Mouse (Mus musculus) midbrain, embryonic 15.5 days (tissue): ENCODE measurements around the gene Carmil1. TPM values are rescaled to one million over a fixed set of nuclear protein-coding genes. Genes with fewer than 3 reads are reported as not detected.

ENCODE experiments used
- ATAC-seq: fragments of 200-750 bp; cut with Nextera tagmentation; replicated peaks from 2 replicates; pipeline ENCODE4 v1.8.0; 2017; ENCODE audit warnings: moderate TSS enrichment
- H3K27ac ChIP-seq: fragments of 300-500 bp; sonication (generic); 2 replicates; pipeline ENCODE4 v1.5.1; 2015; ENCODE audit warnings: mild to moderate bottlenecking, inconsistent platforms
- H3K27me3 ChIP-seq: fragments of 300-500 bp; sonication (generic); replicated peaks from 2 replicates; pipeline ENCODE4 v1.6.1; 2015; ENCODE audit warnings: inconsistent platforms
- H3K36me3 ChIP-seq: fragments of 300-500 bp; sonication (generic); replicated peaks from 2 replicates; pipeline ENCODE4 v1.6.1; 2015; ENCODE audit warnings: inconsistent platforms
- H3K4me1 ChIP-seq: fragments of 300-500 bp; sonication (generic); 2 replicates; pipeline ENCODE4 v1.6.1; 2015; ENCODE audit warnings: inconsistent platforms
- H3K4me2 ChIP-seq: fragments of 300-500 bp; sonication (generic); 2 replicates; pipeline ENCODE4 v1.6.1; 2015; ENCODE audit warnings: inconsistent platforms, mild to moderate bottlenecking, moderate library complexity
- H3K4me3 ChIP-seq: fragments of 300-500 bp; sonication (generic); 2 replicates; pipeline ENCODE4 v1.5.1; 2015; ENCODE audit warnings: mild to moderate bottlenecking, inconsistent platforms
- H3K9ac ChIP-seq: fragments of 300-500 bp; sonication (generic); 2 replicates; pipeline ENCODE4 v1.6.1; 2015; ENCODE audit warnings: mild to moderate bottlenecking, inconsistent platforms
- H3K9me3 ChIP-seq: fragments of 300-500 bp; sonication (generic); 2 replicates; pipeline ENCODE4 v1.6.1; 2016; ENCODE audit warnings: inconsistent platforms
- WGBS: fragments of 180-500 bp; shearing (Covaris S2); methylation state at CpG from one replicate; pipeline ENCODE4 v1.1.7; 2015; ENCODE audit warnings: mixed read lengths; 5-methylcytosine and 5-hydroxymethylcytosine counted together
- polyA plus RNA-seq: library from polyadenylated mRNA; unstranded; fragments of >200 nt; fragmentation: Nextera tagmentation; extraction: Ambion mirVana; gene quantifications from 2 replicates; pipeline ENCODE4 v1.2.1, GENCODE M21; 2015

The Carmil1 gene
- 33.4 and 41.3 TPM in 2 replicates for polyA plus RNA-seq

GRCm38 (mm10) chr13:24280439-24281431 lies at the start of gene Carmil1:
Gene Carmil1 (minus strand): TSS chr13:24280795.
- peaks cover 22% of the 10 kb centered on the region for H3K4me1 ChIP-seq
- H3K4me2 ChIP-seq = peak within 1 kb of the TSS; percentile 88
- peak; percentile 99 for ATAC-seq
- no peaks in the 10 kb centered on the region for H3K27me3 ChIP-seq
- no peaks in the 10 kb centered on the region for H3K9me3 ChIP-seq
- peak within 1 kb of the TSS; percentile 98 for H3K27ac ChIP-seq
- H3K36me3 ChIP-seq = no peaks in the 10 kb centered on the region
- under 1% methylated on average over 94 of the region's 96 CpGs for WGBS
- H3K4me3 ChIP-seq = peak within 1 kb of the TSS; percentile 87
- H3K9ac ChIP-seq = peak within 1 kb of the TSS; percentile 95

DNA sequence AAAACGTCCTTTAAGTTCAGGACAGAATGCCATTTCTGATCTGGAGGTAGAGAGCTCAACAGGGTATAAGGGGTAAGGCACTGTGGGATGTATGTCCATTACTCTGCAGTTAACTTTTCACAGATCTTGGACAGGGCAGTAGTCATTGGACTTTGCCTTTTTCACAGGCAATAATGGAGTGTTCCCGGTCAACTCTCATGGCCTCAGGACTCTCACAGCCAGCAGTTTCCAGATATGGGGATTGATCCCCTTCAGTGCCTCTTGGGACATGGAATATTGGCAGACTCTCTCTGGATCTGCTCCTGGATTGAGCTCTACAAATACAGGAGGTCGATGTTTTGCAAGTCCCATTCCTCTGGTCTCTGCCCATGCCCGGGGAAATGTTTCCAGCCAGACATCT lies 49.5 kb upstream of the Carmil1 start:
- no peak overlapping the region for H3K4me3 ChIP-seq
- no peak overlapping the region for H3K27ac ChIP-seq
- no peaks in the 10 kb centered on the region for H3K4me1 ChIP-seq
- H3K9me3 ChIP-seq = no peaks in the 10 kb centered on the region
- H3K27me3 ChIP-seq = no peaks in the 10 kb centered on the region
- H3K4me2 ChIP-seq = no peak overlapping the region
- no peak for ATAC-seq
- H3K36me3 ChIP-seq = no peaks in the 10 kb centered on the region
- 83% methylated on average over 4 of the region's 4 CpGs for WGBS
- no peak overlapping the region for H3K9ac ChIP-seq

DNA sequence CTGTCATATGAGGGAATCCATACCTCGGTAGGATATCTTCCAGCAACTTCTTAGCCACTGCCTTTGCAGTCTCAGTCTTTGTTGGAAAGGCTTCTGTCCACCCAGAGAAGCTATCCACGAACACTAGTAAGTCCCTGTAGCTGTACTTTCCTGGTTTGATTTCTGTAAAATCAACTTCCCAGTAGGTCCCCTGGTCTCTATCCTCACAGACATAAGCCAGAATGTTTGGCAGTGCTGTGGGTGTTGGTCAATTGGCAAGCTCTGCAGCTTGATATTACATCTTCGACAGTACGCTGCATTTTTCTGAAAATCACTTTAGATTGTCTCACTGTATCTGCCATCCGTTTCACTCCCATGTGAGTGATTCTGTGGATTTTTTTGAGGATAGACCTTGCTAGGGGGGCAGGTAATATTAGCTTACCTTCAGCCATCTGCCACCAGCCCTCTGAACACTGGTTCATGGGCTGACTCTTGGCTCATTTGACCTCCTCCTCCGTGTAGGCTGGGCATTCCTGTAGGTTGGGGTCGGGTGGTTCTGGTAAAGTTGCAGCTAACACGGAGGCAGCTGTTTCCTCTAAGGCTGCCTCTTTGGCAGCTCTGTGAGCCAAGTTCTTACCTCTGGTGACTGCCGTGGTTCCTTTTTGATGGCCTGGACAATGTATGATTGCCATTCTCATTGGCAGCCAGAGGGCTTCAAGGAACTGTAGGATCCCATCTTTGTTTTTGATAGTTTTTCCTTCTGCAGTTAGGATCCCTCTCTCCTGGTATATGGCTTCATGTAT lies 47.6 kb upstream of the Carmil1 start:
- Histone ChIP-seq H3K36me3 (no peaks in the 10 kb centered on the region), H3K4me1 (no peaks in the 10 kb centered on the region), H3K9ac (no peak overlapping the region), H3K27ac (no peak overlapping the region), H3K27me3 (no peaks in the 10 kb centered on the region), H3K4me3 (no peak overlapping the region), H3K9me3 (no peaks in the 10 kb centered on the region), H3K4me2 (no peak overlapping the region)
- 89% methylated on average over 9 of the region's 9 CpGs for WGBS
- ATAC-seq = no peak

DNA sequence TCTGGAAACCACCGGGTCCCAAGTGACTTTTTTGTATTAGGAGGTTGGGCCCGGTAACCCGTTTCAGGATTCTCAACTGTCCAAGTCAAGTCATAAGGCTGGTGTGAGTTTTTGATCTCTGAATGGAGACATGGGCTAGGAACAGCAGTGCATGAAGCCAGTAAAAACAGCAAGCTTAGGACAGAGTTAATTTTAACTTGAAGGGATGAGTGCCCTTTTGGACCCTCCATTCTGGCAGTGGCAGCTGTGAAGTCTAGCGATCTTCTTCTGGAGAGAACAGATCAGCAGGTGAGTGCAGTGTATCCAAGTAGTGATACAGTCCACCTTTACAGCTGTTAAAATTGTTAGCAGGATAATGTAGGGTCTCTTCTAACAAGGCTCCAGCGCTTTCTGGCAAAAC lies 46.6 kb upstream of the Carmil1 start, which contains the start of gene Cmah:
TSS of gene Cmah (plus strand) at position 204 of the 400 bp plus-strand sequence.
- Histone ChIP-seq H3K4me1 (no peaks in the 10 kb centered on the region), H3K4me2 (no peak within 1 kb of the TSS), H3K36me3 (no peaks in the 10 kb centered on the region), H3K4me3 (no peak within 1 kb of the TSS), H3K27ac (no peak within 1 kb of the TSS), H3K9me3 (no peaks in the 10 kb centered on the region), H3K27me3 (no peaks in the 10 kb centered on the region), H3K9ac (no peak within 1 kb of the TSS)
- WGBS = 91% methylated on average over 5 of the region's 5 CpGs
- no peak for ATAC-seq

DNA sequence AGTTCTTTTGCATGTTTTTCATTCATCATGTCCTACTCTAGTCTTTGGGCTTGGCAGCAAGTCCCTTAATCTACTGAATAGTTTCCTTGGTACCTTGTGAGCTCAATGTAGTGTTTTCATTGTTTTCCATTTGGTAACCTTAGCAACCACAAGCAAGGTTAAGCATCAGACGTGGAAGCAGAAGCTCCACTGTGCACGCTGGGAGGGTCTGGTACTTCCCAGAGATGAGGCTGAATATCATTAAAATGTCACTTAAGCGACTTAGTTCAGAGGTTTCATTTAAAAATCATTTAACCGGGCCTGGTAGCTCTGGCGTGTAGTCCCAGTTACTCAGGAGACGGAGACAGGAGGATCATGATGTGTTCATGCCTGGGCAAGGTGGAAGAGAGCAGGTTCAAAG lies 40.7 kb upstream of the Carmil1 start:
- Histone ChIP-seq H3K27ac (no peak overlapping the region), H3K4me1 (no peaks in the 10 kb centered on the region), H3K4me3 (no peak overlapping the region), H3K4me2 (no peak overlapping the region), H3K27me3 (no peaks in the 10 kb centered on the region), H3K9ac (no peak overlapping the region), H3K9me3 (no peaks in the 10 kb centered on the region), H3K36me3 (no peaks in the 10 kb centered on the region)
- no peak for ATAC-seq
- WGBS = 56% methylated on average over 6 of the region's 6 CpGs

DNA sequence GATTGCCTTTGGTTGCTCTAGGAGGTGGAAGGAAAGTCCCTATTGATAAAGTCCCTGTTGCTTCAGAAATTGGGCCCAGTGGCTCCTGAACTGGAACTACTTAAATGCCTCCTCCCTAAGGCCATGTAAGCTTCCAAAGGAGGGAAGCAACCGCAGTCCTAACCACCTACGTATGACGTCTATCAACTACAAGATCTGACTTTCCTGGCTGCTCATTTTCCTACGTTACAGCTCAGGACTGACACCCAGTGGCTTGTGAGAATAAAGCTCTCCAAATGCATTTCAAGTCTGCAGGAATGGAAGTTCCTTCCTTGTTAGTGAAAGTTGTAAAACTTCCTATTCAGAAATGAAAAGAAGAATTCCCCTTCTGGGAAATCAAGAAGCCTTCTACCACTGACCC lies 38.0 kb upstream of the Carmil1 start:
- ATAC-seq = 0 out of 2 replicates have a peak, but pooled peaks have one; percentile 70
- Histone ChIP-seq H3K4me1 (no peaks in the 10 kb centered on the region), H3K9ac (no peak overlapping the region), H3K27me3 (no peaks in the 10 kb centered on the region), H3K9me3 (no peaks in the 10 kb centered on the region), H3K27ac (no peak overlapping the region), H3K4me2 (no peak overlapping the region), H3K4me3 (no peak overlapping the region), H3K36me3 (no peaks in the 10 kb centered on the region)
- WGBS = 19% methylated on average over 4 of the region's 4 CpGs

DNA sequence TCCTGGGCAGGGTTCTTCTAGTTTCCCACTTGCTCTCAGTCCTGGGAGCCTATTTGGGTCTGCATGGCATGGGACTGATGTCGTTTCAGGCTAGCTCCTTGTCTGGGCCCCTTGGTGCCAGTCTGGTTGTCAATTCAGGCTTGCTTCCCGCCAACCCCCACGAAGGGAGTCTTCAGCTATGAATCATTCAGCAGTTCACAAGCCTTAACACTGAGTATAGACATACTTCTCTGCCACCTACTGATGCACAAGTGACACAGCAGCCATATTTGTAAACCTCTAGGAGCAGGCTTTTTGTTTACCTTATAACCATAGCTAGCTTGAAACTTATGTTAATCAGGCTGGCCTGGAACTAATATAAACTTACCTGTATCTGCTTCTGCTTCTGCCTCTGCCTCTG lies 36.0 kb upstream of the Carmil1 start:
- 66% methylated on average over 3 of the region's 3 CpGs for WGBS
- Histone ChIP-seq H3K4me1 (no peaks in the 10 kb centered on the region), H3K27me3 (no peaks in the 10 kb centered on the region), H3K4me3 (no peak overlapping the region), H3K9me3 (no peaks in the 10 kb centered on the region), H3K4me2 (no peak overlapping the region), H3K27ac (no peak overlapping the region), H3K36me3 (no peaks in the 10 kb centered on the region), H3K9ac (no peak overlapping the region)
- ATAC-seq = no peak

GRCm38 (mm10) chr13:24311011-24311940 lies 30.7 kb upstream of the Carmil1 start:
- Histone ChIP-seq H3K4me2 (no peak overlapping the region), H3K27me3 (no peaks in the 10 kb centered on the region), H3K9me3 (no peaks in the 10 kb centered on the region), H3K27ac (no peak overlapping the region), H3K4me1 (no peaks in the 10 kb centered on the region), H3K36me3 (no peaks in the 10 kb centered on the region), H3K9ac (no peak overlapping the region), H3K4me3 (no peak overlapping the region)
- ATAC-seq = no peak
- 92% methylated on average over 8 of the region's 8 CpGs for WGBS

- no peak overlapping the region for H3K4me2 ChIP-seq
- ATAC-seq = no peak
- H3K4me3 ChIP-seq = no peak overlapping the region
- H3K36me3 ChIP-seq = no peaks in the 10 kb centered on the region
- H3K4me1 ChIP-seq = no peaks in the 10 kb centered on the region
- no peaks in the 10 kb centered on the region for H3K9me3 ChIP-seq
- no peak overlapping the region for H3K9ac ChIP-seq
- no peaks in the 10 kb centered on the region for H3K27me3 ChIP-seq
- H3K27ac ChIP-seq = no peak overlapping the region
- 51% methylated on average over 4 of the region's 4 CpGs for WGBS
Observed at GRCm38 (mm10) chr13:24306248-24306647, 25.7 kb upstream of the Carmil1 start.

GRCm38 (mm10) chr13:24305486-24305885 lies 24.9 kb upstream of the Carmil1 start:
- WGBS = 69% methylated on average over 4 of the region's 4 CpGs
- Histone ChIP-seq H3K36me3 (no peaks in the 10 kb centered on the region), H3K4me1 (no peaks in the 10 kb centered on the region), H3K4me2 (no peak overlapping the region), H3K4me3 (no peak overlapping the region), H3K27ac (no peak overlapping the region), H3K9ac (no peak overlapping the region), H3K27me3 (no peaks in the 10 kb centered on the region), H3K9me3 (no peaks in the 10 kb centered on the region)
- no peak for ATAC-seq

DNA sequence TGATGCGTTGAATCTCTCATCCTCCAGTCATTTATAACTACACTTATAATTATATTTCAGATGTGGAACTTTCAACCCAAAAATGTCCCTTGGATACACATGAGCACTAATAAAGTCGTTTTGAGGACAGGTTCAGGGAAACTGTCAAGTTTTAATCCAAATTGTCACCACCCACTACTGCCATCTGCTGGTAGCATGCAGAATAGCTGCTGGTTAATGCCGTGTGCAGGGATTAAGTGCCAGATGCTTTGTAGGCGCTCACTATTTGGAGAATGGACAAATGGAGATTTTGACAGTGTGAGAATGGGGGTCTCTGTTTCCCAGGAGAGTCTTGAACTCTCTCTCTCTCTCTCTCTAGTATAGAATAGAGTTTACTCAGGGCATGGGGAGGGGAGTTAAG lies 16.7 kb upstream of the Carmil1 start:
- Histone ChIP-seq H3K36me3 (no peaks in the 10 kb centered on the region), H3K27me3 (no peaks in the 10 kb centered on the region), H3K4me1 (no peaks in the 10 kb centered on the region), H3K27ac (no peak overlapping the region), H3K4me3 (no peak overlapping the region), H3K4me2 (no peak overlapping the region), H3K9ac (no peak overlapping the region), H3K9me3 (no peaks in the 10 kb centered on the region)
- peak; percentile 45; the same call in 1 of the 2 replicates for ATAC-seq
- WGBS = 13% methylated on average over 4 of the region's 4 CpGs
